Mouse (Mus musculus): ENCODE data around the gene Acot6. TPM values are rescaled to one million over a fixed set of nuclear protein-coding genes. Genes with fewer than 3 reads are reported as not detected.
A peak's percentile ranks its signal among the peaks of the same experiment; 100 is the strongest.
"Not testable (repeated sequence)": the region's sequence is repeated elsewhere in the genome, so short reads cannot be mapped to it uniquely, and the experiment has no call there.

The Acot6 gene
- polyA plus RNA-seq, 1 experiment from 2014 or later, result 1.8 TPM

DNA sequence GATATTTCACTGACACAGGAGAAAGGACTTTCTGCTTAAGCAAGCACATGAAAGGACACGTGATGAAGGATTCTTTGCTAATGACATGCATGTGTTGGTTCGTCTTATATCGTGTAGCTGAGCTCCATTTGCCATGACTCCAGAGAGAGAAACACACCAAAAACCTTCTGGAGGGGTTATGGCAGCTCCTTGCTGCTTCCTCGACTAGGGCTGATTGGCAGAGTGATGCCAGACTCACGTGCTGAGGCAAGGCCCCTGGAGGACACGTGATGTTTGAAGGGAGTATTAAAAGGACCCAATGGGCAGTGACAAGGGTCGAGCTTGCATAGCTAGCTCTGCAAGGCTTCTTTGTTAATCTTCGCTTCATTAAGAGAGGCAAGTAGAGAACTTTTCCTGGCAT lies 32.2 kb upstream of the Acot6 start:
- Histone ChIP-seq H3K27ac (no peak overlapping the region), H3K27me3 (peaks cover 48% of the 10 kb centered on the region), H3K4me1 (peaks cover 10% of the 10 kb centered on the region), H3K9me3 (replicated peaks) (no peaks in the 10 kb centered on the region), H3K4me2 (no peak overlapping the region), H3K9ac (no peak overlapping the region), H3K36me3 (no peaks in the 10 kb centered on the region), H3K4me3 (replicated peaks) (no peak overlapping the region)
- ATAC-seq (replicated peaks; ENCODE audit: low FRiP score), result no peak
- WGBS, result 71% methylated on average over 8 of the region's 8 CpGs

DNA sequence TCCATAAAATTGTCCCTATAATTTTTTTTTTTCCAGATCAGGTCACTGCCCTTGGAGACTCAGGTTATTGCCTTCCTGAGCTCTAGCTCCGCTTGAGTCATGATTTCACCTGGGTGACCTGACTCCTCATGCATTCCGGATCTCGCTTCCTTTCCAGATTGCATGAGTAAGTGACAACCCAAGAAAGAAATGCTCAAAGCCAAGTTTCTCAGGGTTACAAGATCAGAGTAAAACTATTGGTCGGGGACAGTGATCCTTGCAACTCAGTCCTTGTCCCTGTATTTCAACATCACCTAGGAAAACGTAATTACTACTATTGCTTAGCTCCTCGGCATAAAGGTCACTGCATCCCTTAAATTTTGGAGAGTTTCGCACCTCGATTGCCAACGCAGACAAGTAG lies 31.5 kb upstream of the Acot6 start, which contains the start of gene Acot5:
Gene Acot5, plus strand, starts transcription at position 340 of the 400 bp plus-strand sequence.
- Histone ChIP-seq H3K27me3 (peaks cover 48% of the 10 kb centered on the region), H3K4me3 (replicated peaks) (peak within 1 kb of the TSS; percentile 44), H3K4me2 (peak within 1 kb of the TSS; percentile 76), H3K36me3 (no peaks in the 10 kb centered on the region), H3K9me3 (replicated peaks) (no peaks in the 10 kb centered on the region), H3K27ac (no peak within 1 kb of the TSS), H3K4me1 (peaks cover 10% of the 10 kb centered on the region), H3K9ac (no peak within 1 kb of the TSS)
- 35% methylated on average over 9 of the region's 9 CpGs for WGBS
- no peak for ATAC-seq (replicated peaks; ENCODE audit: low FRiP score)

- not testable (repeated sequence) for ATAC-seq (replicated peaks; ENCODE audit: low FRiP score)
Observed at GRCm38 (mm10) chr12:84069582-84069981, 30.9 kb upstream of the Acot6 start.

GRCm38 (mm10) chr12:84071696-84072095 lies 28.8 kb upstream of the Acot6 start:
- peaks cover 10% of the 10 kb centered on the region for H3K4me1 ChIP-seq
- no peaks in the 10 kb centered on the region for H3K36me3 ChIP-seq
- ATAC-seq (replicated peaks; ENCODE audit: low FRiP score), result no peak
- peaks cover 42% of the 10 kb centered on the region for H3K27me3 ChIP-seq
- 80% methylated on average over 2 of the region's 2 CpGs for WGBS
- no peak overlapping the region for H3K27ac ChIP-seq
- no peak overlapping the region for H3K4me3 ChIP-seq (replicated peaks)
- no peak overlapping the region for H3K4me2 ChIP-seq
- H3K9ac ChIP-seq, result no peak overlapping the region
- no peaks in the 10 kb centered on the region for H3K9me3 ChIP-seq (replicated peaks)

More at GRCm38 (mm10) chr12:84069582-84069981, 30.9 kb upstream of the Acot6 start:
- Histone ChIP-seq H3K4me1 (peaks cover 10% of the 10 kb centered on the region), H3K4me3 (replicated peaks) (peak overlapping the region; percentile 44), H3K4me2 (peak overlapping the region; percentile 76), H3K27me3 (peaks cover 46% of the 10 kb centered on the region)
- not testable (repeated sequence) for H3K27ac ChIP-seq; H3K9ac ChIP-seq; H3K36me3 ChIP-seq; H3K9me3 ChIP-seq (replicated peaks)
- WGBS, result under 1% methylated on average over 47 of the region's 52 CpGs

- no peak for ATAC-seq (replicated peaks; ENCODE audit: low FRiP score)
- Histone ChIP-seq H3K9me3 (replicated peaks) (no peaks in the 10 kb centered on the region), H3K4me2 (no peak overlapping the region), H3K9ac (no peak overlapping the region), H3K36me3 (no peaks in the 10 kb centered on the region), H3K4me1 (no peaks in the 10 kb centered on the region), H3K27ac (no peak overlapping the region), H3K27me3 (no peaks in the 10 kb centered on the region), H3K4me3 (replicated peaks) (no peak overlapping the region)
- 93% methylated on average over 4 of the region's 4 CpGs for WGBS
Observed at GRCm38 (mm10) chr12:84077371-84077990, 23.0 kb upstream of the Acot6 start.

- H3K4me2 ChIP-seq, result no peak overlapping the region
- H3K4me1 ChIP-seq, result no peaks in the 10 kb centered on the region
- no peak overlapping the region for H3K4me3 ChIP-seq (replicated peaks)
- ATAC-seq (replicated peaks; ENCODE audit: low FRiP score), result no peak
- H3K27me3 ChIP-seq, result no peaks in the 10 kb centered on the region
- H3K9me3 ChIP-seq (replicated peaks), result no peaks in the 10 kb centered on the region
- H3K9ac ChIP-seq, result no peak overlapping the region
- 84% methylated on average over 2 of the region's 2 CpGs for WGBS
- H3K27ac ChIP-seq, result no peak overlapping the region
- H3K36me3 ChIP-seq, result no peaks in the 10 kb centered on the region
Observed at GRCm38 (mm10) chr12:84083842-84084241, 16.6 kb upstream of the Acot6 start.

DNA sequence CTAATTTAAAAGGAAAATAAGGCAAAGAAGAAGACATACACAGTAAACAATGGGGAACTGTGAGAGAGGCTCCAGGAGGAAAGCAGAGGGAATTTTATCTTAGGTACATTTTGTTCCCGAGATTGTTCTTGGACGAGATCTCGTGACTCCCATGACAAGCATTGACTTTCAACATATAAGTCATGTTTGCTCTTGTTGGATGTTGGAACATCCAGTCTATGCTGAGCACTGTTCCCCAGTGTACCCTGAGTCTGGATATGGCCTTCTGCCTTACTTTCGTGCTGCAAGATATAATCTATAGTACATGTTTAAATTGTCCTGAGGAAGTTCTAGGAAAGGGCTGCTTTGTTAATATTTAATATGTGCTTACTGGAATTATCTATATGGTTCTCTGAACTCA lies 15.9 kb upstream of the Acot6 start:
- H3K27me3 ChIP-seq, result no peaks in the 10 kb centered on the region
- H3K4me1 ChIP-seq, result no peaks in the 10 kb centered on the region
- no peaks in the 10 kb centered on the region for H3K36me3 ChIP-seq
- H3K9me3 ChIP-seq (replicated peaks), result peaks cover under 1% of the 10 kb centered on the region; the same call in 1 of the 2 replicates
- H3K4me3 ChIP-seq (replicated peaks), result no peak overlapping the region
- no peak for ATAC-seq (replicated peaks; ENCODE audit: low FRiP score)
- no peak overlapping the region for H3K4me2 ChIP-seq
- no peak overlapping the region for H3K9ac ChIP-seq
- WGBS, result 80% methylated on average over 4 of the region's 4 CpGs
- H3K27ac ChIP-seq, result no peak overlapping the region

DNA sequence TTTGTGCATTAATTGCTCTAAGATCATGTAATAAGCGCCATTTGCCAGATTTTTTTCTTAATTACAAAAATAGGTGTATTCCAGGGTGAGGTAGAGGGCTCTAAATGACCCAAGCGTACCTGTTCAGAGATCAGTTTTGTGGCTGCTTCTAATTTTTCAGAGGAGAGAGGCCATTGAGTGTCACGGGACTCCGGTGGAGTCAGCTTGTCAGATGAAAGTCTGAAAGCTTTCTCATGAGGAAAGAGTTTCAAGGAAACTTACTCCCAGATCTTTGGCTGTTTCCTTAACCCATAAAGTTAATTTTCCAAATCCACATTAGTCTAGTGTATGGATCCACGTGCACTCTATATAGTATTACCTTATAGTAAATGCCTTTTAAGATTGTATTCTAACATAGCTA lies 5.8 kb upstream of the Acot6 start:
- ATAC-seq (replicated peaks; ENCODE audit: low FRiP score); H3K27me3 ChIP-seq; H3K27ac ChIP-seq; H3K4me3 ChIP-seq (replicated peaks); H3K4me1 ChIP-seq; H3K4me2 ChIP-seq; H3K9ac ChIP-seq; H3K36me3 ChIP-seq: not testable (repeated sequence)
- peaks cover 18% of the 10 kb centered on the region for H3K9me3 ChIP-seq (replicated peaks)
- 91% methylated on average over 5 of the region's 5 CpGs for WGBS

DNA sequence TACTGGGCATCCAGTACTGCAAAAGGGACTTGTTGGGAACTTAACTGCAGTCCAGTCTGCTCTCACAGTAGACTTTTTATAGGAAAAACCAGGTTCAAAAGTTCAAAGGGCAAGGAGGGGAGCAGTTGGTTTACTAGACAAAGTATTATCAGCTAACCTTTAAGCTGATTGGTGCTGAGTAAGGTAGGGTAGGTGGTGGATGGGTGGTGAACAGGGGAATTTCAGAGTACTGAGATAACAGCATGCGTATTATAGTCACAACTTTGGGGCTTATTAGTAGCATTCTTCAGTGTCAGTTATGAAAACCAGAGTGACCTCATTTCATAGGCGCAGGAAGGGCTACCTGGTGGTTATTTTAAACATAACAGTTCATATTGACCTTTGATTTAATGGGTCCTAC lies 849 bp upstream of the Acot6 start:
- Histone ChIP-seq H3K36me3 (no peaks in the 10 kb centered on the region), H3K4me2 (no peak overlapping the region), H3K27ac (no peak overlapping the region), H3K9ac (no peak overlapping the region), H3K4me3 (replicated peaks) (no peak overlapping the region), H3K4me1 (peaks cover 7% of the 10 kb centered on the region; the same call in 1 of the 2 replicates), H3K9me3 (replicated peaks) (no peaks in the 10 kb centered on the region), H3K27me3 (no peaks in the 10 kb centered on the region)
- WGBS, result 96% methylated on average over 2 of the region's 2 CpGs
- ATAC-seq (replicated peaks; ENCODE audit: low FRiP score), result 0 out of 2 replicates have a peak, but pooled peaks have one; percentile 25

- no peak for ATAC-seq (replicated peaks; ENCODE audit: low FRiP score)
- 55% methylated on average over 1 of the region's 1 CpGs for WGBS
- peak overlapping the region; percentile 92 for H3K4me2 ChIP-seq
Observed at GRCm38 (mm10) chr12:84100071-84100470, 383 bp upstream of the Acot6 start.

DNA sequence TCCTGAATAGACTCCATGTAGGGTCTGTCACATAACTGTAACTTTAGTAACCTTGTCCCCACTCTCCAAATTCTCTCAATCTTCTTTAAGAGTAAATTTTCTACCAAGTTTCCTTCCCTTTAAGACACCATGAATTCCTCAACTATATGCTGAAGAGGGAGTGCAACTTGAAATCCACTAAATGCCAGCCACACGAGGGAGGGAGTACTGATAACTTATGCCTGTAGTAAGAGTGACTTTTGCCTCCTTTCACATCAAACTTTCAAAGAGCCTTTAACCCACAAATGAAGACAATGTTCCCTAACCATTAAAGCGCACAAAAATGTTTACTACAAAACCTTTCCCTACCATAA lies 1.0 kb downstream of the Acot6 start:
- peak overlapping the region; percentile 53; the same call in 1 of the 2 replicates for H3K9ac ChIP-seq
- no peaks in the 10 kb centered on the region for H3K27me3 ChIP-seq
- no peak overlapping the region for H3K27ac ChIP-seq
- peaks cover 7% of the 10 kb centered on the region; the same call in 1 of the 2 replicates for H3K4me1 ChIP-seq
- ATAC-seq (replicated peaks; ENCODE audit: low FRiP score), result no peak
- H3K4me2 ChIP-seq, result peak overlapping the region; percentile 92
- H3K4me3 ChIP-seq (replicated peaks), result peak overlapping the region; percentile 57
- no peaks in the 10 kb centered on the region for H3K36me3 ChIP-seq
- H3K9me3 ChIP-seq (replicated peaks), result no peaks in the 10 kb centered on the region
- 50% methylated on average over 2 of the region's 2 CpGs for WGBS

More at GRCm38 (mm10) chr12:84100071-84100470, 383 bp upstream of the Acot6 start:
- Histone ChIP-seq H3K4me3 (replicated peaks) (peak overlapping the region; percentile 57; the same call in 1 of the 2 replicates), H3K27me3 (no peaks in the 10 kb centered on the region), H3K27ac (no peak overlapping the region), H3K9me3 (replicated peaks) (no peaks in the 10 kb centered on the region), H3K36me3 (no peaks in the 10 kb centered on the region), H3K4me1 (peaks cover 7% of the 10 kb centered on the region; the same call in 1 of the 2 replicates), H3K9ac (no peak overlapping the region)

- no peak overlapping the region for H3K4me2 ChIP-seq
- H3K9ac ChIP-seq, result no peak overlapping the region
- no peaks in the 10 kb centered on the region for H3K27me3 ChIP-seq
- no peak overlapping the region for H3K4me3 ChIP-seq (replicated peaks)
- H3K9me3 ChIP-seq (replicated peaks), result no peaks in the 10 kb centered on the region
- no peak overlapping the region for H3K27ac ChIP-seq
- 50% methylated on average over 3 of the region's 3 CpGs for WGBS
- H3K36me3 ChIP-seq, result no peaks in the 10 kb centered on the region
- no peak for ATAC-seq (replicated peaks; ENCODE audit: low FRiP score)
- H3K4me1 ChIP-seq, result peaks cover 4% of the 10 kb centered on the region; the same call in 1 of the 2 replicates
Observed at GRCm38 (mm10) chr12:84107012-84107411, 6.6 kb downstream of the Acot6 start.

DNA sequence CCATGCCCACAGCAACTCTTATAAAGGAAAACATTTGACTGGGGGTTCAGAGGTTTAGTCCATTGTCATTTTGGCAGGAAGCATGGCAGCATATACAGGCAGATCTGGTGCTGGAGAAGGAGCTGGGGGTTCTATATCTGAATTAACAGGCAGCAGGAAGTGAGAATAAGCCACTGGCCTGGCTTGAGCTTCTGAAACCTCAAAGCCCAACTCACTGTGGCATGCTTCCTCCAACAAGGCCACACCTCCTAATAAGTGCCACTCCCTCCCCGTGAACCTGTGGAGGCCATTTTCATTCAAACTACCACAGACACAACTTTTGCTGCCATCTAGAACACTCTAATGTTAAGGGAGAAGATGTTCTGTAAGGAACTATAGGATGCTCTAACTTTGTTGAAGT lies 7.2 kb downstream of the Acot6 start:
- no peaks in the 10 kb centered on the region for H3K36me3 ChIP-seq
- no peak overlapping the region for H3K27ac ChIP-seq
- H3K4me3 ChIP-seq (replicated peaks), result no peak overlapping the region
- 73% methylated on average over 1 of the region's 1 CpGs for WGBS
- H3K9ac ChIP-seq, result no peak overlapping the region
- H3K4me1 ChIP-seq, result peaks cover 4% of the 10 kb centered on the region; the same call in 1 of the 2 replicates
- H3K27me3 ChIP-seq, result no peaks in the 10 kb centered on the region
- ATAC-seq (replicated peaks; ENCODE audit: low FRiP score), result no peak
- H3K4me2 ChIP-seq, result no peak overlapping the region
- no peaks in the 10 kb centered on the region for H3K9me3 ChIP-seq (replicated peaks)

Measured in kidney, embryonic 15.5 days (tissue).